Mouse (Mus musculus): ENCODE data around the gene Fbxo24. TPM values are rescaled to one million over a fixed set of nuclear protein-coding genes. Genes with fewer than 3 reads are reported as not detected.

The Fbxo24 gene
- total and polyA plus RNA-seq, 3 experiments: 0.13 to 0.24 TPM; not detected in 1

- dilution Hi-C loops (cut with MboI; ENCODE audit: extremely low pct_ligation_motif_present, extremely low pct_unique_long_range_greater_than_20kb, low sequenced_read_pairs): no loop called here
- Histone ChIP-seq H3K36me3 (replicated peaks in 1 of 2; ENCODE audit: control insufficient read depth in 1 of 2, insufficient read depth in 1 of 2, low read length in 1 of 2) (peaks cover 15 to 47% of the 10 kb centered on the region in 2 experiments), H3K27me3 (replicated peaks) (no peaks in the 10 kb centered on the region)
These were observed 40.2 kb upstream of the Fbxo24 start for GRCm38 (mm10) chr5:137668971-137669370.

GRCm38 (mm10) chr5:137663057-137663456 is 34.3 kb upstream of the Fbxo24 start:
- Histone ChIP-seq H3K4me2 (ENCODE audit: insufficient read depth, low read depth, poor library complexity, severe bottlenecking) (no peak overlapping the region), H3K79me2 (replicated peaks; ENCODE audit: control insufficient read depth, extremely low read depth, insufficient read depth, poor library complexity, severe bottlenecking) (no peaks in the 10 kb centered on the region), H3K9ac (ENCODE audit: insufficient read depth, low read depth) (no peak overlapping the region), H3K4me3 (replicated peaks in 1 of 3; ENCODE audit: low read depth in 2 of 3, low read length in 2 of 3, poor library complexity in 1 of 3) (no peak overlapping the region), H3K4me1 (ENCODE audit: control insufficient read depth in 1 of 2, insufficient read depth in 2 of 2) (0 out of 4 replicates have a peak, but pooled peaks cover 0 to 3% of the 10 kb centered on the region in 2 experiments), H3K9me3 (replicated peaks; ENCODE audit: low read length) (no peaks in the 10 kb centered on the region), H3K36me3 (replicated peaks in 1 of 2; ENCODE audit: control insufficient read depth in 1 of 2, insufficient read depth in 1 of 2, low read length in 1 of 2) (peaks cover 31 to 82% of the 10 kb centered on the region in 2 experiments), H3K27me3 (replicated peaks) (no peaks in the 10 kb centered on the region), H3K27ac (ENCODE audit: insufficient read depth, low read depth) (no peak overlapping the region)
- TF ChIP-seq NRF1 (IDR thresholded peaks at IDR 0.05; ENCODE audit: low read depth, low read length) (no peak), SMC3 (IDR thresholded peaks at IDR 0.05; ENCODE audit: low read depth, low read length) (no peak), NELFE (IDR thresholded peaks at IDR 0.05; ENCODE audit: low read depth, low read length) (no peak), CHD1 (IDR thresholded peaks at IDR 0.05; ENCODE audit: low read depth, low read length) (no peak), MYC (IDR thresholded peaks at IDR 0.05; ENCODE audit: low read depth, low read length) (no peak), HCFC1 (IDR thresholded peaks at IDR 0.05; ENCODE audit: low read depth, low read length) (no peak), ELF1 (IDR thresholded peaks at IDR 0.05; ENCODE audit: low read depth, low read length) (no peak), POLR2AphosphoS2 (IDR thresholded peaks at IDR 0.05; ENCODE audit: low read depth, low read length) (no peak), TBP (conservative IDR thresholded peaks at IDR 0.05; ENCODE audit: low read depth, low read length) (no peak), ETS1 (conservative IDR thresholded peaks at IDR 0.05; ENCODE audit: low read depth, low read length) (no peak), JUN (IDR thresholded peaks at IDR 0.05; ENCODE audit: insufficient read depth, low read depth, low read length) (no peak), ZMIZ1 (IDR thresholded peaks at IDR 0.05; ENCODE audit: low read depth, low read length) (no peak), MEF2A (IDR thresholded peaks at IDR 0.05; ENCODE audit: borderline replicate concordance, low read depth, low read length) (no peak)
- DNase-seq (ENCODE audit: extremely low read depth): no peak
- dilution Hi-C loops (cut with MboI; ENCODE audit: extremely low pct_ligation_motif_present, extremely low pct_unique_long_range_greater_than_20kb, low sequenced_read_pairs): no loop called here
- in situ Hi-C loops (cut with MboI; ENCODE audit: low pct_ligation_motif_present, low pct_unique_long_range_greater_than_20kb, low sequenced_read_pairs): no loop called here

More at GRCm38 (mm10) chr5:137668971-137669370, 40.2 kb upstream of the Fbxo24 start:
- Histone ChIP-seq H3K4me2 (ENCODE audit: insufficient read depth, low read depth, poor library complexity, severe bottlenecking) (no peak overlapping the region), H3K27ac (ENCODE audit: insufficient read depth, low read depth) (no peak overlapping the region), H3K4me3 (replicated peaks in 1 of 3; ENCODE audit: low read depth in 2 of 3, low read length in 2 of 3, poor library complexity in 1 of 3) (no peak overlapping the region), H3K9ac (ENCODE audit: insufficient read depth, low read depth) (no peak overlapping the region), H3K9me3 (replicated peaks; ENCODE audit: low read length) (no peaks in the 10 kb centered on the region), H3K79me2 (replicated peaks; ENCODE audit: control insufficient read depth, extremely low read depth, insufficient read depth, poor library complexity, severe bottlenecking) (no peaks in the 10 kb centered on the region), H3K4me1 (ENCODE audit: control insufficient read depth in 1 of 2, insufficient read depth in 2 of 2) (peaks cover 18 to 30% of the 10 kb centered on the region in 2 experiments)
- DNase-seq (ENCODE audit: extremely low read depth): no peak
- TF ChIP-seq NRF1 (IDR thresholded peaks at IDR 0.05; ENCODE audit: low read depth, low read length) (no peak), BHLHE40 (IDR thresholded peaks at IDR 0.05; ENCODE audit: low read depth, low read length) (no peak), PAX5 (IDR thresholded peaks at IDR 0.05; ENCODE audit: low read length) (no peak)
- in situ Hi-C loops (cut with MboI; ENCODE audit: low pct_ligation_motif_present, low pct_unique_long_range_greater_than_20kb, low sequenced_read_pairs): no loop called here

Data from CH12.LX (cell line).